Mouse (Mus musculus): ENCODE results near the gene Gatc.
"Not testable (repeated sequence)": the region's sequence is repeated elsewhere in the genome, so short reads cannot be mapped to it uniquely, and the experiment has no call there.

Gene Gatc

DNA sequence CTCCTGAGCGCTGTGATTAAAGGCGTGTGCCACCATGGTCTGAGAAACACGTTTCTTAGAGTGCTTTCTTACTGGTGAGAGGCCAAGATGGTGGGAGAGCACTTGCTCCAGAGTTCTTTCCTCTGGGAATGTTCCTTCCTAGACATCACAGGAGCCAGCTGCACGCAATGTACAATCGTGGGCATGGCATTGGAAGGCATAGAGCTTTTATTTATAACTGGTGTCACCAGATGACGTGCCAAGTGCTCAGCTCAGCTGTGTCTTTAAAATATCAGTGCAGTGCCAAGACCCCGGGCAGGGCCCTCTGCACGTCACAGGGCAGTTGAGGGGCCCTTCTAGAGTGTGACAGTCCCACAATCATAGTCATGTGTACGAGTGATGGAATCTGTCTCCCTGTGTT, 10.0 kb downstream of the Gatc start:
- DNase-seq (ENCODE audit: low spot score in 2 of 2), result no peak

GRCm38 (mm10) chr5:115327610-115328548, 13.1 kb downstream of the Gatc start:
- peak in 1 of 2 experiments; percentile 59 for DNase-seq (ENCODE audit: low spot score in 2 of 2)

GRCm38 (mm10) chr5:115326875-115327609, 13.9 kb downstream of the Gatc start, which contains the start of gene Srsf9:
Gene Srsf9, plus strand, starts transcription at chr5:115327177.
- peak; percentile 96 to 97 for DNase-seq (ENCODE audit: low spot score in 2 of 2)

DNA sequence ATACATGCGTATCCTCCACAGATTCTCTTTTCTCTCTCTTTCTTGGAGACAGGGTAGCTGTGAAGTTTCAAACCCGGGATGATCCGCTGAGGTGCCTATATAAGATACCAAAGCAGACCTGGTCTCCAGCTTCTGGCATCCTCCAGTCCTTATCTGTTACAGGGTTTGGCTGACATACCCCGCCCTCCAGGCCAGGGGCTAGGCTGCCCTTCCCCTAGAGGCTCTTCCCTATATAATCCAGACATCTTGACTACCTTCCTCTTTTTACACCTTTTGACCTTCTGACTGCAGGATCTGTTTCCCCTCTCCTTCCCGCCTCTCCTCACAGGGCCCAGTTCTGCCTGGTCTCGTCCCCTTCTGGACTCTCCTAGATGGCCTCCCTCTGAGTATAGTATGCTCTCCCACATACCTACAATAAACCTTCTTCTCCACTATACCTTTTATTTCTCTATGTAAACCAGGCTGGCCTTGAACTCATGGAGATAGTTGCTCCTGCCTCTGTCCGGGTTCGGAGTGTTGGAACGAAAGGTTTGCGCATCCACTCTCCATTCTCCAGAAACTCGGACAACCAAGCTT, 14.6 kb downstream of the Gatc start:
- no peak for DNase-seq (ENCODE audit: low spot score in 2 of 2)

DNA sequence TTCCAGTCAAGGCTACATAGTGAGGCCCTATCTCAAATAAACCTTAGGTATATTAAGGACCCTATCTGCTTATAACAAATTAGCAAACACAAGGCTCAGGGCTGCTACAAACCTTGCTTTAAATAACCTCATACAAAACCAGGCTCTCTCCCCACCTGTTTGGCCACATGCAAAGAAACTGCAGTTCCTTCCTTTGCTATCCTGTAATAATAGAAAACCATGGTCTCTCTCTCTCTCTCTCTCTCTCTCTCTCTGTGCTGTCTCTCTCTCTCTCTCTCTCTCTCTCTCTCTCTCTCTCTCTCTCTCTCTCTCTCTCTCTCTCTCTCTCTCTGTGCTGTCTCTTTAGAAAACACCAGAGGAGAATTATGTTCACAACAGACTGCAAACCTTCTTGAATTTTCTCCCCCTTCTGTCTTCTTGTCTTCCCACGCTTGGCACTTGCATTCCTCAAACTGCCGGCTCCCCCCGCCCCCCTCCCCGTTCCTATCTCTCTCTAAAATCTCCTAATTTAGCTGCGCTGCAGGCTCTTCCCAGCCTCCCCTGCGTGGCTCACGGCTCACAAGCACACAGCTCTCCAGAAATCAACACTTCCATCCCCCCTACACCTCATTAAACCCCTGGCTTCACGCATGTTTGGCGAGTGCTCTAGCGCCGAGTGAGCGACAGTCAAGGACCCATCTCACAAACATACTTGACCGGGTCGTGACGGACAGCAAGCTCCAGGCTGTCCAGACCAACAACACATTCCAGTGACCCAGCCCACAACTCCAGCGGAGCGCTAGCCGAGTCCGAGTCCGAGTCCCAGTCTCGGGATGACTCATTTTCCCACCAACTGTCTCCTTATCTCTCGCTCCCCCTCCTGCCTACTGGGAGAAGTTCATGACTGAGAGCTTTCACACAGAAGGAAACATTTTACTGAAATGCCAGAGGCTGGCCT, 21.7 kb downstream of the Gatc start:
- peak; percentile 79 to 88 for DNase-seq (ENCODE audit: low spot score in 2 of 2)

DNA sequence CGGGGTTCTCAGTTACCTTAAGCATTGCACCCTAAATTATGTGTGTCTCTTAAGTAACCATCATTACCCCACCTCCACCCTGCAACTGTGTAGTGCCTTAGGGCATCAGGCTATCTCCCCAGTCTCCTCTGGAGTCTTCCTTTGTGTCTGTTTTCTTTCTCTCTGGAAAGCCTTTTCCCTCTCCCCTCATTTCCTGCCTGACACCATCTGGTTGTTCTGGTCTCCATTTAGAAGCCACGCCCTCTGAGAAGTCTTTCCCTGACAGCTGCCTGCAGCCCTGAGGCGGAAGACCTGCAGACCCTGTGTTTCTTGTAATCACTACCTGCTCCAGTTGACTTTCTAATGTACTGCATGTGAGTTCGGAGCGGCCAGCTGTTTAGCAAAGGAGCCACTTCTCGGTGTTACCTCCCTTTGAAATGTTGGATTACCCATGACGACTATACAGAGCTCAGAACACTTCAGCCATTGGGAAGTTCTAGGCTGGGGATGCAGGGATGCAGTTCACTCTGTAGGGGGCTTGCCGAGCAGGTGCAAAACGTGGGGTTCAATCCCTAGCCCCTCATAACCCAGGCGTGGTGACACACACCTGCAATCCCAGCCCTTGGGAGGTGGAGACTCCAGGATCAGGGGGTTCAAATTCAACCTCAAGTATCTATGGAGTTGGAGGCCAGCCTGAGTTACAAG, 23.2 kb downstream of the Gatc start:
- DNase-seq (ENCODE audit: low spot score in 2 of 2), result no peak

GRCm38 (mm10) chr5:115316968-115317644, 23.9 kb downstream of the Gatc start:
- no peak for DNase-seq (ENCODE audit: low spot score in 2 of 2)

- no peak for DNase-seq (ENCODE audit: low spot score in 2 of 2)
Observed at GRCm38 (mm10) chr5:115313668-115313943, 27.4 kb downstream of the Gatc start.

- no peak for DNase-seq (ENCODE audit: low spot score in 2 of 2)
Observed at GRCm38 (mm10) chr5:115312816-115313667, 27.9 kb downstream of the Gatc start.

GRCm38 (mm10) chr5:115312354-115312753, 28.6 kb downstream of the Gatc start:
- no peak for DNase-seq (ENCODE audit: low spot score in 2 of 2)

DNA sequence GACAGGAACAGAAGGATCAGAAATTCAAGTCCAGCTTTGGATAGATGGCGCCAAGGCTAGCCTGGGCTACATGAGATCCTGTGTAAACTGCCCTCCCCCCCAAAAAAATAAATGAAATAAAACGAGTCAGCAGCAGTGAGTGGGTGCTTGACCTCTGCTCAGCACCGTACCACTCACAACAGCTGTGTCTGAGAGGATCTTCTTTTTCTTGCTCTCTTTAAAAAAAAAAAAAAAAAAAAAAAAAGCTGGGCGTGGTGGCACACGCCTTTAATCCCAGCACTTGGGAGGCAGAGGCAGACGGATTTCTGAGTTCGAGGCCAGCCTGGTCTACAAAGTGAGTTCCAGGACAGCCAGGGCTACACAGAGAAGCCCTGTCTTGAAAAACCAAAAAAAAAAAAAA, 38.8 kb downstream of the Gatc start:
- not testable (repeated sequence) for DNase-seq (ENCODE audit: low spot score in 2 of 2)

GRCm38 (mm10) chr5:115301615-115302014, 39.4 kb downstream of the Gatc start:
- no peak for DNase-seq (ENCODE audit: low spot score in 2 of 2)

DNA sequence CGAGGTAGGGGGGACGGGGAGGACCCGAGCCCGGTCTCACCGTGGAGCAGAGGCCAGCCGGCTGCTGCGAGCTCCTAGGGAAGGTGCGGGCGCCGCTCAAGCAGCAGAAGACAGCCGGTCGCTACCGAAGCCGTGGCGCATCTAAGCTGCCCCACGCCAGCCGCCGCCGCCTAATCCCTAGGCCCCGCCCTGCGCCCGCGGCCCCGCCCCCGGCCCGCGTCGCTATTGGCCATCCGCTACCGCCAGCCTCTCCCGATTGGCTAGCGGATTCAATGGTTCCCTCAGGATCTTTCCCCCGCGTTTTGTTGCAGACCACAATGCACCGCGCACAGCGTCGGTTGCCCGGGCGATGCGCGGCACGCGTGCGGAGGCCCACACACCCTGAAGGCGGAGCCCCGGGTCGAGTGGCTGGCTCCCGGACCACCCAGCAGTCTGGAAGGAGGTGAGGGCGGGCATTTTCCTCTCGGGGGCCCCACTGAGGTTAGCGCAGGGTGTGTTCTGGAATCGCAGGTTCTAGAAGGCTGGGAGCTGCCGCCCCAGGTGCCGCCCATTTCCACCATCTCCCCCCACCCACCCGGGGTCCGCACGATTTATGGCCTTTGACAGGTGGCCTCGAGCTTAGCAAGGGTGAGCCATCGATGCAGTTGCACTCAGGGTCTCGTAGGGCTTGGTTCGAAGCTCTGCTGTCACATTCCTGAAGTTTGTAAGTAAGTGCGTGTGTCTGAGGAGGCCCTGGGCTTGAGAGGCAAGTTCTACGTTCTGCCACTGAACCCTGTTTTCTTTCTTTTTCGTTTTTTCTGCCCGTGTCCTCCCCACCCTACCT, 40.0 kb downstream of the Gatc start, which contains the start of gene Dynll1:
Gene Dynll1, minus strand, starts transcription at position 208 of the 823 bp plus-strand sequence.
- peak; percentile 99 for DNase-seq (ENCODE audit: low spot score in 2 of 2)

- DNase-seq (ENCODE audit: low spot score in 2 of 2), result peak; percentile 86
Observed at GRCm38 (mm10) chr5:115300035-115300744, 40.8 kb downstream of the Gatc start.

DNA sequence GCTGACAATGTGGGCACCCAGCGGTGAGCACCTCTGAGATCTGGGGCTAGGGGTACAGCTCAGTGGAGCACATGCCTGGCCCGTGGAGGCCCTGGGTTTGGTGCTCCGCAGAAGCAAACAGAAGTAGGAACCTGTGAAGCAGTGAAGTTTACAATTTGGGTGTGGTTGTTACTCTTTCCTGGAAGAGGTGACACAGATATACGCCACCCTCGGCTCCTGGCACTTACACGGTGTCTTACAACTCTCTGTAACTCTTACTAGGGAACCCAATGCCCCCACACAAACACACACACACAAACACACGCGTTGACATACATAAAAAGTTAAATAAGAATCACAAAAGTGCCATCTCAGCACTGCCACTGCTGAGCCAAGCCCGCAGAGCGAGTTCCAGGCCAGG, 44.6 kb downstream of the Gatc start:
- DNase-seq (ENCODE audit: low spot score in 2 of 2), result no peak

DNA sequence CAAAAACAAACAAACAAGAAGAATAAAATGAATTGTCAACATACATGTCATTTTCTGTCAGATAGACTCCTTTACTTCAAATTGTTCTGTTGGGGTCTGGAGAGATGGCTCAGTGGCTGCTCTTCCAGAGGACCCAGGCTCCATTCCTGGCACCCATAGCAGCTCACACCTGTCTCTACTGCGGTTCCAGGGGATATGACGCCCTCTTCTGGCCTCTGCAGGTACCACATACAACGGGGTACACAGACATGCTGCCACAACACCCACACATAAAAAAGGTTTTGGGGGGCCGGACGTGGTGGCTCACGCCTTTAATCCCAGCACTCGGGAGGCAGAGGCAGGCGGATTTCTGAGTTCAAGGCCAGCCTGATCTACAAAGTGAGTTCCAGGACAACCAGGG, 46.8 kb downstream of the Gatc start:
- no peak for DNase-seq (ENCODE audit: low spot score in 2 of 2)

DNA sequence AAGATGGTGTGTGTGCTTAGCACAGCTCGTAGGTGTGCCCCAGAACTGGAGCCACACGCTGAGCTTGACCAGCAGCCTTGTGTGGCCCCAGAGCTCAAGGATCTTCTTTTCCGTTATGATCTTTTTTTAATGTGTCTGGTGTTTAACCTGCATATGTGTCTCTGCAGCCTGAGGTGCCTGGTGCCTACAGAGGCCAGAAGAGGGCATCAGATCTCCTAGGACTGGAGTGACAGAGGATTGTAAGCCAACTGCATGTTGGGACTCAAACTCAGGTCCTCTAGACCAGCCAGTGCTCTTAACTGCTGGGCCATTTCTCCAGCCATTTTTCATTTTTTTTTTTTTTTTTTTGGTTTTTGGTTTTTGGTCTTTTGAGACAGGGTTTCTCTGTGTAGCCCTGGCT, 56.2 kb downstream of the Gatc start:
- no peak for DNase-seq (ENCODE audit: low spot score in 2 of 2)
